Mouse (Mus musculus) limb, embryonic 15.5 days (tissue): ENCODE measurements around the gene AW551984. TPM values are rescaled to one million over a fixed set of nuclear protein-coding genes. Genes with fewer than 3 reads are reported as not detected.

Experiments
- ATAC-seq: fragments of 200-750 bp; cut with Nextera tagmentation; 2 replicates; pipeline ENCODE4 v1.8.0; 2017; ENCODE audit warnings: low read depth, moderate TSS enrichment; ENCODE audit not compliant: insufficient number of reproducible peaks, low FRiP score, low TSS enrichment
- H3K27ac ChIP-seq: fragments of 300-500 bp; sonication (generic); 2 replicates; pipeline ENCODE4 v1.5.1; 2015; ENCODE audit warnings: moderate library complexity, mild to moderate bottlenecking, inconsistent platforms
- H3K27me3 ChIP-seq: fragments of 300-500 bp; sonication (generic); 2 replicates; pipeline ENCODE4 v1.6.1; 2015; ENCODE audit warnings: inconsistent platforms
- H3K36me3 ChIP-seq: fragments of 300-500 bp; sonication (generic); 2 replicates; pipeline ENCODE4 v1.6.1; 2015; ENCODE audit warnings: inconsistent platforms
- H3K4me1 ChIP-seq: fragments of 300-500 bp; sonication (generic); 2 replicates; pipeline ENCODE4 v1.6.1; 2015; ENCODE audit warnings: inconsistent platforms
- H3K4me2 ChIP-seq: fragments of 300-500 bp; sonication (generic); 2 replicates; pipeline ENCODE4 v1.6.1; 2015; ENCODE audit warnings: mild to moderate bottlenecking, inconsistent platforms
- H3K4me3 ChIP-seq: fragments of 300-500 bp; sonication (generic); 2 replicates; pipeline ENCODE4 v1.5.1; 2015; ENCODE audit warnings: mild to moderate bottlenecking, inconsistent platforms
- H3K9ac ChIP-seq: fragments of 300-500 bp; sonication (generic); 2 replicates; pipeline ENCODE4 v1.6.1; 2015; ENCODE audit warnings: inconsistent platforms
- H3K9me3 ChIP-seq: fragments of 300-500 bp; sonication (generic); 2 replicates; pipeline ENCODE4 v1.6.1; 2016; ENCODE audit warnings: inconsistent platforms
- WGBS: fragments of 180-500 bp; shearing (Covaris S2); methylation state at CpG from one replicate; pipeline ENCODE4 v1.1.7; 2015; 5-methylcytosine and 5-hydroxymethylcytosine counted together
- polyA plus RNA-seq: library from polyadenylated mRNA; unstranded; fragments of >200 nt; fragmentation: Nextera tagmentation; extraction: Ambion mirVana; gene quantifications from 2 replicates; pipeline ENCODE4 v1.2.1, GENCODE M21; 2015

AW551984 gene
- 75.0 and 122 TPM in 2 replicates for polyA plus RNA-seq

GRCm38 (mm10) chr9:39603999-39604453, at the start of gene AW551984:
TSS of gene AW551984 (minus strand) at chr9:39604403.
- Histone ChIP-seq H3K9ac (peak within 1 kb of the TSS; percentile 21; the same call in 1 of the 2 replicates), H3K27me3 (no peaks in the 10 kb centered on the region), H3K27ac (peak within 1 kb of the TSS; percentile 84), H3K4me3 (peak within 1 kb of the TSS; percentile 36), H3K4me2 (peak within 1 kb of the TSS; percentile 73), H3K4me1 (peaks cover 7% of the 10 kb centered on the region; the same call in 1 of the 2 replicates), H3K9me3 (no peaks in the 10 kb centered on the region), H3K36me3 (no peaks in the 10 kb centered on the region)
- ATAC-seq: peak; percentile 75; the same call in 1 of the 2 replicates
- under 1% methylated on average over 8 of the region's 8 CpGs for WGBS

- H3K36me3 ChIP-seq: no peaks in the 10 kb centered on the region
- H3K9me3 ChIP-seq: no peaks in the 10 kb centered on the region
- H3K4me1 ChIP-seq: no peaks in the 10 kb centered on the region
- H3K9ac ChIP-seq: no peak overlapping the region
- no peaks in the 10 kb centered on the region for H3K27me3 ChIP-seq
- no peak overlapping the region for H3K4me3 ChIP-seq
- H3K27ac ChIP-seq: no peak overlapping the region
- 85% methylated on average over 4 of the region's 4 CpGs for WGBS
- H3K4me2 ChIP-seq: no peak overlapping the region
- no peak for ATAC-seq
These were observed 43.2 kb upstream of the AW551984 start for GRCm38 (mm10) chr9:39647382-39647781.

DNA sequence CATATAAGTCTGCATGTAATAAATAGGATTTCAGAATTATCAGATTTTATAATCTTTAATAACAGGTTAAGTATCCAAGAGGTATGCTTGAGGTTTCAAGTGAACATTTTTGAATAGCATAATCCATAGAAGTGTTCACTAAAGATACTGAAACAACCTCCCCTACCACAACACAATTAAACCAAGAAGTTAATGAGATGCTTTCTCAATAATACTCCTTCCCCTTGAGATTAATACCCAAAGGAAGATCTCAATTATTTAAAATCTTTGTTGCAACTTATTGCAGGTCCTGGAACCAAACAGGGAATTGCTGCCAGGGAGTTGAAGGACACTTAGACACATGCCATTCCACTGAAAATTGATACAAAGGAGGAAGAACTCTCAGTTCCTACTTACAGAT, 40.6 kb upstream of the AW551984 start, which contains the start of gene Olfr961:
Gene Olfr961 (plus strand): TSS at position 301 of the 400 bp plus-strand sequence.
- no peak within 1 kb of the TSS for H3K4me2 ChIP-seq

GRCm38 (mm10) chr9:39633913-39634594, 29.9 kb upstream of the AW551984 start:
- no peaks in the 10 kb centered on the region for H3K27me3 ChIP-seq
- 31% methylated on average over 4 of the region's 4 CpGs for WGBS
- H3K4me1 ChIP-seq: no peaks in the 10 kb centered on the region
- no peaks in the 10 kb centered on the region for H3K36me3 ChIP-seq
- H3K4me2 ChIP-seq: no peak overlapping the region
- no peak overlapping the region for H3K27ac ChIP-seq
- H3K9ac ChIP-seq: no peak overlapping the region
- ATAC-seq: no peak
- H3K4me3 ChIP-seq: no peak overlapping the region
- no peaks in the 10 kb centered on the region for H3K9me3 ChIP-seq

More for the DNA sequence above, 40.6 kb upstream of the AW551984 start, which contains the start of gene Olfr961:
- ATAC-seq: no peak
- Histone ChIP-seq H3K9me3 (no peaks in the 10 kb centered on the region), H3K36me3 (no peaks in the 10 kb centered on the region), H3K9ac (no peak within 1 kb of the TSS), H3K27me3 (no peaks in the 10 kb centered on the region), H3K4me3 (no peak within 1 kb of the TSS), H3K4me1 (no peaks in the 10 kb centered on the region), H3K27ac (no peak within 1 kb of the TSS)

- Histone ChIP-seq H3K9ac (no peak overlapping the region), H3K27me3 (no peaks in the 10 kb centered on the region)
- WGBS: 80% methylated on average over 2 of the region's 2 CpGs
These were observed 24.9 kb upstream of the AW551984 start for GRCm38 (mm10) chr9:39629069-39629468.

GRCm38 (mm10) chr9:39624711-39625110, 20.5 kb upstream of the AW551984 start:
- 41% methylated on average over 2 of the region's 2 CpGs for WGBS
- Histone ChIP-seq H3K9me3 (no peaks in the 10 kb centered on the region), H3K4me2 (no peak overlapping the region), H3K27me3 (no peaks in the 10 kb centered on the region), H3K9ac (no peak overlapping the region), H3K36me3 (no peaks in the 10 kb centered on the region), H3K4me1 (no peaks in the 10 kb centered on the region), H3K27ac (no peak overlapping the region), H3K4me3 (no peak overlapping the region)
- ATAC-seq: no peak

More at GRCm38 (mm10) chr9:39629069-39629468, 24.9 kb upstream of the AW551984 start:
- no peaks in the 10 kb centered on the region for H3K36me3 ChIP-seq
- no peaks in the 10 kb centered on the region for H3K9me3 ChIP-seq
- ATAC-seq: no peak
- no peaks in the 10 kb centered on the region for H3K4me1 ChIP-seq
- H3K27ac ChIP-seq: no peak overlapping the region
- no peak overlapping the region for H3K4me2 ChIP-seq
- H3K4me3 ChIP-seq: no peak overlapping the region

DNA sequence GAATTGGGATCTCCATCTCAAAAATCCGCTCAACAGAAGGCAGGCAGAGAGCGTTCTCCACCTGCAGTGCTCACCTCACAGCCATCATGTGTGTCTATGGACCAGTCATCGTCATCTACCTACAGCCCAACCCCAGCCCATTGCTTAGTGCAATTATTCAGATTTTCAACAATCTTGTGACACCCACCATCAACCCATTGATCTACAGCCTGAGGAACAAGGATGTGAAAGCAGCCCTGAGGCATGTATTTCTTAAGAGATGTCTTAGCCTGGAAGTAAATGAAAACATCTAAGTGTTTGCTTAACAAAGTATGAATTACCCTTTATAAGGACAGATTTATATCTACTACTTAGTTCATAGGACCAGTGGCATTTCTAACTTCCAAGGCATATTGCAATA, 19.6 kb upstream of the AW551984 start:
- no peak overlapping the region for H3K4me3 ChIP-seq
- no peaks in the 10 kb centered on the region for H3K36me3 ChIP-seq
- no peaks in the 10 kb centered on the region for H3K27me3 ChIP-seq
- H3K9ac ChIP-seq: no peak overlapping the region
- no peak overlapping the region for H3K4me2 ChIP-seq
- no peaks in the 10 kb centered on the region for H3K4me1 ChIP-seq
- 85% methylated on average over 3 of the region's 3 CpGs for WGBS
- ATAC-seq: no peak
- no peaks in the 10 kb centered on the region for H3K9me3 ChIP-seq
- H3K27ac ChIP-seq: no peak overlapping the region

DNA sequence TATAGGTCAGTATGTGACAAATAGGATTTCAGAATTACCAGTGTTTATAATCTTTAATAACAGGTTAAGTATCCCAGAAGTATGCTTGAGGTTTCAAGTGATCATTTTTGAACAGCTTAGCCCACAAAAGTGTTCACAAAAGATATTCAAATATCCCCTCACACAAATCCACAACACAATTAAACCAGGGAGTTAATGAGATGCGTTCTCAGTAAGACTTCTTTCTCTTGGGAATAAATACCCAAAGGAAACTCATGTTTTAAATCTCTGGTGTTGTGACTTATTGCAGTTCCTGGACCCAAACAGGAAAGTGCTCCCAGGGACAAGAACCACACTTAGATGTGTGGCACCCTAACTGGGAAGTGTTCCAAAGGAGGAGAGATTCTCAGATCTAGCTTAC, 16.9 kb upstream of the AW551984 start, which contains the start of gene Olfr960:
Gene Olfr960 (plus strand): TSS at position 301 of the 400 bp plus-strand sequence.
- Histone ChIP-seq H3K9me3 (no peaks in the 10 kb centered on the region), H3K4me3 (no peak within 1 kb of the TSS), H3K27me3 (no peaks in the 10 kb centered on the region), H3K4me2 (no peak within 1 kb of the TSS), H3K36me3 (no peaks in the 10 kb centered on the region), H3K27ac (no peak within 1 kb of the TSS), H3K4me1 (no peaks in the 10 kb centered on the region), H3K9ac (no peak within 1 kb of the TSS)
- WGBS: 55% methylated on average over 1 of the region's 1 CpGs
- ATAC-seq: no peak

DNA sequence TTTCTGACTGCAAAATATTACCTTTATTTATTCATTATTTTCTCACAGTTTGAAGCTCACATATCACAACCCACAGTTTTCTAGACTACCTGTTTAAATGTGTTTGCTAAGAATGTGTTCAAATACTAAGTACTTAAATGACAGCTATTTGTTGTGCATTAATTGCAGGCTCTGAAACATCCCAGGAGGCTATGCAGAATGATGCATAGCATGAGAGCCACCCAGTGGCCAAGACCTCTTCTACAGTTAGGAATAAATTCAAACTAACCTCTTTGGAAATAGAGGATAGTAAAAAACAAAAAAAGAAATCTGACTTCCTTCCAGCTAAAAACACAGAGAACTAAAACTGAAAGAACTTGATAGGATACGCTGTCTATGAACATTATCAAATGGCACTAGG, 7.8 kb upstream of the AW551984 start:
- H3K9me3 ChIP-seq: no peaks in the 10 kb centered on the region
- no peaks in the 10 kb centered on the region for H3K27me3 ChIP-seq
- H3K4me3 ChIP-seq: no peak overlapping the region
- no peak overlapping the region for H3K27ac ChIP-seq
- no peak overlapping the region for H3K9ac ChIP-seq
- no peaks in the 10 kb centered on the region for H3K4me1 ChIP-seq
- ATAC-seq: no peak
- no peak overlapping the region for H3K4me2 ChIP-seq
- 58% methylated on average over 1 of the region's 1 CpGs for WGBS
- no peaks in the 10 kb centered on the region for H3K36me3 ChIP-seq

DNA sequence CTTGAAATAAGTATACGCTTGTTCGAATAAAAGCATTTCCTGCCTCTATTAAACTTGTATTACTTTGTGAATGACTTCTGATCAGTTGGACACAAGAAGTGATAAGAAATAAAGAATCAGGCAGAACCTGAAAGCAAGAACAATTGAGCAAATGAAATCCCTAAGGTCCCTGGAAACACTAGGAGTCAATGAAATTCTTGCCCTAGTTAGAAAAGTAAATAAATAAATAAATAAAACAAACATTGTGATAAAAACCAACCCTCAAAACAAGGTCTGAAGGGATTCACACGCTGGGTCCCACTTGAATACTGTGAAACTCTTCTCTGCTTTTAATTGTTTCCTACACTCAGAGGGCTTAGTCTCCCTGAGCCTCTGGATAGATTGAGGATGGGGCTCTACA, 6.2 kb upstream of the AW551984 start, which contains the start of gene Olfr148:
Gene Olfr148 (plus strand): TSS at position 301 of the 400 bp plus-strand sequence.
- H3K9me3 ChIP-seq: no peaks in the 10 kb centered on the region
- no peak within 1 kb of the TSS for H3K27ac ChIP-seq
- H3K9ac ChIP-seq: no peak within 1 kb of the TSS
- no peaks in the 10 kb centered on the region for H3K4me1 ChIP-seq
- no peak for ATAC-seq
- no peaks in the 10 kb centered on the region for H3K27me3 ChIP-seq
- 75% methylated on average over 3 of the region's 3 CpGs for WGBS
- no peaks in the 10 kb centered on the region for H3K36me3 ChIP-seq
- H3K4me3 ChIP-seq: no peak within 1 kb of the TSS
- no peak within 1 kb of the TSS for H3K4me2 ChIP-seq

DNA sequence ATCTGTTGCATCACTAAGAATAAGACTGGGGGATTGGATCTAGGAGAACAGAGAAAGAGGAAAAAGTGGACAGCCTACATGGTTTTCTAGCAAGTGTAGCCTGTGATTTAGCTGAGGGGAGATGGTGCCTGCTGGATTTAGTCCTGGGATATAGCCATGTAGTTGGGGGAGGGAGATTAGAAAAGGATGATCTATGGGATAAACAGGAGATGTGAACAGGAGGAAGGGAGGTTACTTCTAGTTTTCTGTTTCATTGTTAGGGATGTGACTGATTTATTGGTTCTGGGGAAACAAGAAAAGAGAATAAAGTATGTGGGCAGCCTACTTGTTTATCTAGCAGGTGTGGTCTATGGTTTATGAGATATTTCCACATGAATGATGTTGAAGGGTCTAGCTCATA, 4.3 kb upstream of the AW551984 start:
- Histone ChIP-seq H3K4me3 (no peak overlapping the region), H3K27ac (no peak overlapping the region), H3K9me3 (no peaks in the 10 kb centered on the region), H3K9ac (no peak overlapping the region), H3K36me3 (no peaks in the 10 kb centered on the region), H3K4me2 (no peak overlapping the region), H3K27me3 (no peaks in the 10 kb centered on the region), H3K4me1 (peaks cover 7% of the 10 kb centered on the region; the same call in 1 of the 2 replicates)
- ATAC-seq: no peak

DNA sequence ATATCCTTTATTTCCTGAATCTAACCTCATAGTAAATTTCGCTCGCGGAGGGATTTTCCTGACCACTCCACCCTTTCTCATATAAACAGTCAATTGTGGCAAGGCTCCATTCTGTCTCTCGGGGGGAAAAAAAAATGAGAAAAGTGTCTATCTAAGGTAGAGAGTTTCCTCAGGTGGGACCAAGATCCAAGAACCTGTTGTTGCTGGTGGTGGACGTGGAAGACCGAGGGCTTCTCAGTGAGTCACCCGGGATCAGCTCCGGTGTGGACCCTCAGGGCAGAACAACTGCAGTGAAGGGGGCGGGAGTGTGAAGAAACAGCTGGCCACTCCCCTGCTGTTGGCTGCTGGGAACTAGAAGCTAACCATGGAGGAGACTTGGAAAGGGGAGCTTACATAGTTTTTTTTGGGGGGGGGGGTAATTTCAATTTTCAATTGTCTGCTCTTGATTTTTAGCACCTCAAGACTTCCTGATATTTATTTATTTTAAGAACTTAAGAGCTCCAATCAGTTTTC, 814 bp downstream of the AW551984 start:
- peak overlapping the region; percentile 73 for H3K4me2 ChIP-seq
- peak overlapping the region; percentile 21; the same call in 1 of the 2 replicates for H3K9ac ChIP-seq
- no peaks in the 10 kb centered on the region for H3K27me3 ChIP-seq
- no peaks in the 10 kb centered on the region for H3K36me3 ChIP-seq
- peak overlapping the region; percentile 36 for H3K4me3 ChIP-seq
- peak overlapping the region; percentile 84 for H3K27ac ChIP-seq
- peaks cover 7% of the 10 kb centered on the region; the same call in 1 of the 2 replicates for H3K4me1 ChIP-seq
- H3K9me3 ChIP-seq: no peaks in the 10 kb centered on the region
- 0% methylated on average over 9 of the region's 9 CpGs for WGBS
- ATAC-seq: peak; percentile 68; the same call in 1 of the 2 replicates
